Comparison of ENCODE assay signal across 16 mouse cellular contexts in the genomic region with DNA sequence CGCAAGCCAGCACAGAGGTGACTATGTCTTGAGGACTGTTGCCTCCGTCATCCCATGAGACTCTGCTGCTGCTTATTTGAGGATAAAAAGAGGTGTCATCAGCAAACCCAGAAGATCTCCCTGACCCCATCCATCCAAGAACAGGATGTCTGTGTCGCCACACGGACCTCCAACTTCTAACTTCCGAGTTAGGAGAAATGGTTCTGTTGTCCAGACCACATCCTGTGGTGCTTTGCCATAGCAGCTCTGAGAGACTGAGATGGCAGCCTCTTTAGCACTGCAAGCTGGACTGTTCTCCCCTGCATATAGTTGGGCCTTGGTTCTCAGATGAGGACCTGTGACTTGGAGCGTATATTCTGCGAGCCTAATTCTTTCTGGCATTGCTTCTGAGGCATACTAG.
"Had no signal": no experiment of that assay in that cellular context is flagged by ENCODE, and none has a peak within 500 bp of the region (broad histone marks: within the 10 kb centered on the region; RNA-seq: fewer than 3 reads in every experiment).

No protein-coding gene starts in this region.

- H3K9me3 ChIP-seq: liver, embryonic 13.5 days; midbrain, embryonic 15.5 days; neural tube, embryonic 13.5 days had no signal

- H3K4me1 ChIP-seq: liver, embryonic 13.5 days had no signal

- H3K36me3 ChIP-seq: liver, embryonic 13.5 days had no signal

- H3K9ac ChIP-seq: liver, embryonic 13.5 days; midbrain, embryonic 15.5 days; neural tube, embryonic 13.5 days had no signal

- H3K27me3 ChIP-seq: liver, embryonic 13.5 days; midbrain, embryonic 15.5 days; neural tube, embryonic 13.5 days had no signal

- H3K4me2 ChIP-seq: liver, embryonic 13.5 days; midbrain, embryonic 15.5 days; neural tube, embryonic 13.5 days had no signal

- DNase-seq: kidney, postnatal 25 days; layer of hippocampus, adult 9-11 months; liver, embryonic 13.5 days; lung, adult 2 months; lung, postnatal 14 days; lung, postnatal 4 days; retina, postnatal 1 day; right cerebral cortex, postnatal 25 days; spleen, adult 18-20 months; thymus, adult 18-20 months; thymus, postnatal 36 days had no signal

- H3K27ac ChIP-seq: kidney, postnatal 0 days; layer of hippocampus, adult 2 months; liver, embryonic 13.5 days; neural tube, embryonic 13.5 days had no signal

- H3K4me3 ChIP-seq: layer of hippocampus, adult 2 months; liver, embryonic 13.5 days; midbrain, embryonic 15.5 days; myocyte; neural tube, embryonic 13.5 days had no signal

- ATAC-seq: midbrain, embryonic 15.5 days had no signal
